Mouse (Mus musculus) heart, postnatal 36 days (tissue): ENCODE measurements at regions not wholly inside any gene's neighbourhood (a gene's known extent, or its start where the extent isn't known, plus 50 kb on each side); places are given as distances from the start of the nearest gene placed in this dataset.

Experiments used
- DNase-seq, 2 experiments: peaks; one replicate each; pipeline ENCODE4 v3.0.0; 2021 to 2022
- intact Hi-C: fragments of 180-260 bp; cut with DNase I; formaldehyde crosslinking; loops from one replicate; pipeline ENCODE4 v1.15.1; 2025

DNA sequence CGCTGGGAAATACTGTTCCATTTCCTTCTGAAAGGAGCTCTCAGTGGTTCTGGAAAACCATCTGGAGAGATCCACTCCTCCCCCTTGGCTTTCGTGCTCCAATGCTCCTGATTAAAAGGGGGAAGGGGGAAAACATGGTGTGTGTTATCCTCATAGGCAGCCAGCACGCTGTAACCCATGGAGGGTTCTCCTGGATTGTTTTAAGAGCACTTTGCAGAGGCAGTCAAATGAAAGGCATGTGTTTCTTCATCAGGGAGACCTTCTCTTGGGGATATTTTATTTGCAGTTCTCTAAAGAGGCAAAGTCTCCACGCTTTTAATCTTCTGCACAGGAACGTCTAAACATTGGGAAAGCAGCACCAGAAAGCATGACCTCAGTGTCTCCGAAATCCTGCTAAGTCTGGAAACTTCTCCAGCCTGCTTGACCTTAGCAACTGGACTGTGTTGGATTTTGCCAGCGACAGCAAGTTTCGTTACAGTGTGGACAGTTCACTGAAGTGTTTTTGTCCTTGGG, 161.3 kb downstream of the Gas1 start:
- peak; percentile 29 to 44 for DNase-seq
- intact Hi-C loops: loop anchor here (5.0 kb wide), 2 partner anchors 61 to 161 kb away; partner anchors contain the start of gene Gas1

DNA sequence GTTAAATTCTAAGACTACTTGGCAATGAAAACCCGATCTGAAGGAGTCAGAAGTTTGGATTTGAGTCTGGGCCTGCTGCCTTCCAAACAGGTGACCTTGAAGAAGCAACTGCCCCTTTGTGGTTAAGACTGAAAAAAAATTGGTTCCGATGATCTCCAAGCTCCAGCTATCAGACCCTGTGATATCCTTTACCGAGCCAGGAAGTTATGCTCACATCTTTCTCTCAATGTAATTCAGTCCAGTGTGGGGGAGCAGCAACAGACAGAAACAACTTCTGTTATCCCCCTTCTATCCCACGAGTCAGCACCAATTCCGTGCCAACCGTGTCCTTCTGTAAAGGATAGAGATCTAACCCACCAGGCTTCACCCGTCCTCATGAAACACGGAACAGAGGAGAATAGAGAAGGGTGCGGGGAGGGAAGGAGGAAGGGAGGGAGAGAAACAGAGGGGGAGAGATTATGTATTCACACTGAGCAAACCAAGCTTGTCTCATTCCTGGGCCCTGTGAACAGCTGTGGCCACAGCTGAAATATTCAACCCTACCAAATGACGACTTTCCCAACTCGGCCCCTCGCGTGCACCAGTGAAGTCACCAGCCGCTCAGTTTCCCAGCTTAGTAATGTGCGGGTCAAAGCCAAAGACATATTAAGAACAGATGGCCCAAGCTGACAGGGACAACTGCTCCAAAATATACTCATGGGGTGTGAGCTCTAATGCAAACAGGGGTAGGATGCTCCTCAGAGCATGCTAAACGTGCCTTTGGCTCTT, 164.9 kb downstream of the Gas1 start:
- peak; percentile 38 to 44 for DNase-seq
- intact Hi-C loops: no loop called here

- intact Hi-C loops: no loop called here
- DNase-seq: no peak
These were observed 166.1 kb downstream of the Gas1 start for GRCm38 (mm10) chr13:60011092-60011491.

GRCm38 (mm10) chr13:60007593-60007992, 169.6 kb downstream of the Gas1 start:
- intact Hi-C loops: no loop called here
- DNase-seq: peak; percentile 31 to 45

- intact Hi-C loops: no loop called here
- DNase-seq: no peak
These were observed 170.1 kb downstream of the Gas1 start for GRCm38 (mm10) chr13:60007031-60007430.

DNA sequence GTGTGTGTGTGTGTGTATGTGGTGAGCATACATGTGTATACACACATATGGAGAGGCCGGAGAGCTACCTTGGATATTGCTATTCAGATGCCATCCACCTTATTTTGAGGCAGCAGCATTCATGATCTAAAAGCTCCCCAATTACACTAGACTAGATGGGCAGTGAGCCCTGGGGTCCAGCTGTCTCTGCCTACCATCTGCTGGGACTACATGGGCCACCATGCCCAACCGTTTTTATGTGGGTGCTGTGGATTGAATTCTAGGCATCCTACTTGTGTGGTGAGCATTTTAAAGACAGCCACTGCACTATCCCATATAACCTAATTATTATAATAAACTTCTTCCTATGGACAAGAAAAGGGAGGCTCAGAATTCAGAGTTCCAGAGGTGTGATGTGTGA, 172.6 kb downstream of the Gas1 start:
- no peak for DNase-seq
- intact Hi-C loops: no loop called here

GRCm38 (mm10) chr13:60002098-60002497, 175.1 kb downstream of the Gas1 start:
- DNase-seq: no peak
- intact Hi-C loops: no loop called here

DNA sequence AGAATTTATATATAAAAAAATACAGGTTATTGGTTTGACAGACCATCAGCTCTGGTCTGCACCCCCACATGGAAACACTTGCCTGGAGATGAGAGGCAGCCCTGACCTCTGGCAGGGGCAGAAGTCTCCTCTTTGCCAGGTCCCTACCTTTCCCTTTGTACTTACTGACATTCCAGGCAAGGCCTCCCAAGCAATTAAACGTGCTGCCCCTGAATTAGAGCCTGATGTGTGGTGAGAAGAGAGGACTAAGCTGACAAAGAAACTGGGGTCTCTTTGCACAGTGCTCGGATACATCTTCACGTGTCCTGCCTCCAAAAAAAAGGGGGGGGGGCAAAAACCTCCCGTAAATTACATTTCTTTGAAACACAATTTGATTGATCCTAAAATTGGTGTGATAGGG, 175.5 kb downstream of the Gas1 start:
- intact Hi-C loops: no loop called here
- no peak for DNase-seq

- intact Hi-C loops: no loop called here
- no peak for DNase-seq
These were observed 176.4 kb downstream of the Gas1 start for GRCm38 (mm10) chr13:60000618-60001347.

DNA sequence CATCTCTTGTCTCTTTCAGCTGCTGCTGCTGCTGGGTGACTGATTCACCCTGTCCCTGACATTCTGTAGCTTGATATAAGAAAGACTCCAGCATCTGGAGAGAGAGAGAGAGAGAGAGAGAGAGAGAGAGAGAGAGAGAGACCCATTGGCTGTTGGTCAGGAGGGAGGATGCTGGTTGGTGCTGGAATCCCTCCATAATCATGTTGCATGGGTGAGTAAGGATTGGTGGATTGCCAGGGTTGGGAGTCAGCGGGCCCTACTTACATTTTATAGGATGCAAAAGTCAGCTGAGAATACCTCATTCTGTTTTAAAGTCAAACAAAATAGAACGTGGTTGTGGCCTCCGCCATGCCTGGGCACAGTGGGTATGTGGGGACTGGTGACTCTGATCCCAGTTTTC, 174.5 kb upstream of the Tut7 start:
- DNase-seq: no peak
- intact Hi-C loops: no loop called here

DNA sequence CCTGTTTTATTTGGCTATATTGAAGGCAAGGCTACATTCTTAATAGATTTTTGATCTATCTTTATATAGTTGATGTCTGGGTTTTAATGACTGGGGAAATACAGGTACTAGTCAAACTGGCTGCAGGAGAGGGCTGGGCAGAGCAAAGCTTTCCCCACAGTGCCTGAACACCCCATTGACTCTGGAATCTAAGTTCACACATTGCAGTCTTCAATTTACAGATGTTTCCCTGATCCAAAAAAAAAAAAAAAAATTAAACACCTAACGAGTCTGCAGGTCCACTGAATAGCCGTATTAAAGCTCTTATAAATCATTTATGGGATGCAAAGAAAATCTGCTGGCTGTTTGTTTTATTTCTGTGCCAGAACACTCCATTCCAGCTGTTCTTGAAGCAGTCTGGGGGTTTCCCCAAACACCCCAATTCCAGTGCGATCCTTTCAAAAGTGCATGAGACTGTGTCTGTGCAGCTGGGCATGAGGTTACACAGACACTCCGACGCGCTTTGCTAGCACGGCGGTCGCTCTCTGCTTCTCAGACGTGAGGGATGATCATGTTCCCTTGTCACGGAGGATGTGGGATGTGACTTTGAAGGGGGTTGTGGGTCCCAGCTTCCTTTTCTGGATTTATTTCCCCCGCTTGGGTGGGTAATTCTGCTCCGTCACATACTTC, 173.3 kb upstream of the Tut7 start:
- intact Hi-C loops: no loop called here
- no peak for DNase-seq

DNA sequence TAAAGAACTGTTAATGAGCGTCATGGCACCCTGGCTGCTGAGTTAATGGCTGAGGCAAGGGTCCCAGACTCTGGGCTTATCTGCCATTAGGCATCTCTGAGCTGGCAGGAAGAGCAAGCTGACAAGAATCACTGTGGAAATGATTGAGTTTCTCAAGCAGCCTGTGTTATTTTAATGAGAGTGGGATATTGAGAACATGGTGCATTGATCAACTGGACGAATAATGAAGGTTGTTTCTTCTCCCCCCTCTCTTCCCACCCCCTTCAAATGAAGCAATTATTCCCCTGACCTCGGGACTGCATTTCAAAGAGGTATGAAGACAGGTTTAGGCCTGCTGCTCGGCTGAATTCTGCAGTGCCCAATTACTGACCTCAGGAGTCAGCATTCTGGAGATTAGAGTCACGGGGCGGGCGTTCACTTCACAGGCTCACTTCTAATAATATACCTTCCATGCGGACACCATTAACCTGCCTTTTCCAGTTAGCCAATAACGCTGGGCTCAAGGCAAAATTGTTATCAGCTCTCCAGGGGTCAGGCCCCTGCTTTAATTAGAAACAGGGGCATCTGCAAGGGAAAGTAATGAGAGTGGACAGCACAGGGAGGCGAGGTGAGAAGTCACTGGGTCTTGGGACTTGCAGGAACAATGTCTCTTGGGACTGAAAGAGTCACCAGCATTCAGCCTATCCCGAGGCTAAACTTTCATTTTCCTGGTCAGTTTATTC, 170.0 kb upstream of the Tut7 start:
- intact Hi-C loops: no loop called here
- no peak for DNase-seq

DNA sequence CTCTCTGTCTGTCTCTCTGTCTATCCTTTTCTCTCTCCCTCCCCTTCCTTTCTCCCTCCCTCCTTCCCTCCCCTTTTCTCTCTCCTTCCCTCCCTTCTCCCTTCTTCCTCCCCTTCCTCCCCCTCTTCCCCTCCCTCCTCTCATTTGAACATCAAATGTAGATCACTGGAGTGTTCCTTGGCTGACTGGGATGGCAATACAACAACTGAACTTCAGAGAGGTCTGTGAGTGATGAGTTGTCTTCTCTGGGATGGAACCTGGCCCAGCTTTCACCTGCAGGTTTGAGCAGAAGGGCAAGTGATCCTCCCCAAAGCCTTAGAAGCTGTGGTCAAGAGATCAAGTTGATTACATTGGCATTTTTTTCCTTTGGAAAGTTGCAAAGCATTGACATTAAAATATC, 169.4 kb upstream of the Tut7 start:
- no peak for DNase-seq
- intact Hi-C loops: no loop called here

GRCm38 (mm10) chr13:59990402-59991280, 167.7 kb upstream of the Tut7 start:
- intact Hi-C loops: no loop called here
- no peak for DNase-seq

DNA sequence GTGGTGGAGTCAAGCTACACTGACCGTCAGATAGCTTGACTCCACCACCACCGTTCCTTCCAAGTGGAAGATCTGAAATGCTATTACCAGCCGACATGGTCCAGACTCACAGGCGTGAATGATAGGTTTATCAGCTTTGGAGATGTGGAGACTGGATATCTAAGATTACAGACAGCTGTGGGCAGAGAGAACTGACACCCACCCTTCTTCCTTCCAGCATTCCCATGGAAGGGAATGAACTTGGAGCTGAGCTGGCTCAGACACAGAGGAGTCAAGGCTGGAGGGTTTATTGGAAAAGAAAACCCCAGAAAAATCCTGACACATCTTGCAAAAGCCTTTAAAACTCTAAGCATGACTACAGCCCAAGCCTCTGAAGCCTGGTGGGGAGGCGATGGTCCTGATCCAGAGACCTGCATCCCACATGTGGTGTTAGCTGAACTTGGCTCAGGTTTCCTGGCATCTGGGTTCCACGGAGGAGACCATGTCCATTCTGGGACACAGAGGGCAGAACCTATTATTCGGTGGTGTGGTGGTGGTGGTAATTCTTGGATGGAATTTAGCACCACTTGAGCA, 165.5 kb upstream of the Tut7 start:
- intact Hi-C loops: no loop called here
- no peak for DNase-seq

DNA sequence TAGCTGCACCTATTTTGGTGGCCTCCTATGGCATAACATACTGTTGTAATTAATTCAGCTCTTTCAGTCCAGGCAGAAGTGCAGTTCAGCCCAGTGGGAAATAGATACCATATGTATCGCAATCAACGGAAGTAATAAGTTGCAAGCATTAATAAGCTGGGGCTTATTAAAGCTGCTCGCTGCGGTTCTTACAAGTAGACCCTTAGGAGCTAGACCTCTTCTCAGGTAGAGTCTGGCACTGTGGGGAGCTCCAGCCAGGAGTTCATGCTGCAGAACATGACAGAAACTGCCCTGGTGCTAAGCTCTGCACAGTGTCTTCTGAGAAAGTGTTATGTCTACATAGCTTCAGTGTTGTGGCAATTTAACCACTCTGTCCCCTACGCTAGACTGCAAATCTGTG, 153.5 kb upstream of the Tut7 start:
- intact Hi-C loops: no loop called here
- DNase-seq: no peak

GRCm38 (mm10) chr13:59972093-59972427, 149.1 kb upstream of the Tut7 start:
- DNase-seq: no peak
- intact Hi-C loops: no loop called here

GRCm38 (mm10) chr13:59971231-59972092, 148.5 kb upstream of the Tut7 start:
- intact Hi-C loops: no loop called here

DNA sequence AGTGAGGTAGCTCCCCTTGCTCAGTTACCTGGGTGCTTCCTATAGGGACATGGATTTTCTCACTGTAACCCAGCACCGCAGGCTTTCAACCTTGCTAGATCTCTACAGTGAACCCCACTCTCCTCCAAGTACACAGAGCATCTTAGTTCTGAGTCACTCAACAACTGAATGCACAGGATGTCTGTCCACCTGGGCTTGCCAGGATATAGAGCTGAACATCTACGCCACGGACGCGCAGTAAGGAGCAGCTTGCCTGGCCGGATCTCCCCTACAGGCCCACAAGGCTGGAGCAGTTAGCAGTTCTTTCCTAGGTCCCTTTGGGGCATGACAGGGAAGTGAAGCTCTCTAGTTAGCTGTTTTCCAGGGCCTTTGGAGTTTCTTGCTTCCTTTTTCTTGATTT, 147.5 kb upstream of the Tut7 start:
- DNase-seq: no peak
- intact Hi-C loops: no loop called here

More at GRCm38 (mm10) chr13:59971231-59972092, 148.5 kb upstream of the Tut7 start:
- no peak for DNase-seq
